In genomic region chr4:141308857-141309772, GRCm38 (mm10) we compare ENCODE assay signal across 12 mouse cellular contexts. TPM values are rescaled to one million over a fixed set of nuclear protein-coding genes. Genes with fewer than 3 reads are reported as not detected.
DNase-seq lines count a peak whose midpoint lies in the region; ATAC-seq lines count a peak whose summit lies in the region.
"Had no signal": no experiment of that assay in that cellular context is flagged by ENCODE, and none has a peak within 500 bp of the region (broad histone marks: within the 10 kb centered on the region; RNA-seq: fewer than 3 reads in every experiment).

No protein-coding gene starts in this region.

- ATAC-seq in heart, embryonic 15.5 days (replicated peaks; ENCODE audit: insufficient number of reproducible peaks, insufficient read depth, low FRiP score, low read depth): no peak
- no peak for ATAC-seq in neural tube, embryonic 12.5 days (ENCODE audit: low FRiP score, low read depth)
- ATAC-seq in limb, embryonic 12.5 days (ENCODE audit: insufficient number of reproducible peaks, insufficient read depth, low FRiP score, low TSS enrichment, low read depth): no peak

- 0 out of 2 replicates have a peak, but pooled peaks cover 6% of the 10 kb centered on the region for H3K36me3 ChIP-seq in heart, embryonic 15.5 days
- H3K36me3 ChIP-seq in neural tube, embryonic 12.5 days: no peaks in the 10 kb centered on the region
- H3K36me3 ChIP-seq in limb, embryonic 12.5 days: peaks cover 9% of the 10 kb centered on the region; the same call in 1 of the 2 replicates

- no peaks in the 10 kb centered on the region for H3K9me3 ChIP-seq in heart, embryonic 15.5 days (replicated peaks)
- H3K9me3 ChIP-seq in neural tube, embryonic 12.5 days: no peaks in the 10 kb centered on the region
- no peaks in the 10 kb centered on the region for H3K9me3 ChIP-seq in limb, embryonic 12.5 days

- no peaks in the 10 kb centered on the region for H3K27me3 ChIP-seq in heart, embryonic 15.5 days
- no peaks in the 10 kb centered on the region for H3K27me3 ChIP-seq in neural tube, embryonic 12.5 days (replicated peaks)
- peaks cover 2% of the 10 kb centered on the region; the same call in 1 of the 2 replicates for H3K27me3 ChIP-seq in limb, embryonic 12.5 days

- H3K4me2 ChIP-seq in heart, embryonic 15.5 days: peak overlapping the region; percentile 35
- H3K4me2 ChIP-seq in neural tube, embryonic 12.5 days (replicated peaks): 0 out of 2 replicates have a peak overlapping the region, but pooled peaks have one; percentile 24
- no peak overlapping the region for H3K4me2 ChIP-seq in limb, embryonic 12.5 days
- H3K4me2 ChIP-seq: hindbrain, embryonic 14.5 days had no signal

- WGBS in heart, embryonic 15.5 days: 86% methylated on average over 34 of the region's 34 CpGs
- 93% methylated on average over 34 of the region's 34 CpGs for WGBS in neural tube, embryonic 12.5 days
- 90% methylated on average over 34 of the region's 34 CpGs for WGBS in limb, embryonic 12.5 days

- no peak overlapping the region for H3K9ac ChIP-seq in heart, embryonic 15.5 days
- no peak overlapping the region for H3K9ac ChIP-seq in neural tube, embryonic 12.5 days
- H3K9ac ChIP-seq in limb, embryonic 12.5 days (replicated peaks): no peak overlapping the region
- H3K9ac ChIP-seq: hindbrain, embryonic 14.5 days had no signal

- intact Hi-C loops in heart, postnatal 14 days (cut with DNase I): no loop called here

- DNase-seq in heart, postnatal 14 days: no peak
- no peak for DNase-seq in neural tube, embryonic 10.5 days (ENCODE audit: extremely low spot score, low spot score)
- DNase-seq in spleen, adult 12 weeks (ENCODE audit: low spot score): no peak
- DNase-seq in adrenal gland, postnatal 4 days (ENCODE audit: low spot score in 2 of 2): no peak
- DNase-seq: right cerebral cortex, adult 18-20 months; thymus, postnatal 14 days had no signal

- no peak overlapping the region for H3K4me3 ChIP-seq in heart, embryonic 15.5 days
- H3K4me3 ChIP-seq in neural tube, embryonic 12.5 days: no peak overlapping the region
- no peak overlapping the region for H3K4me3 ChIP-seq in limb, embryonic 12.5 days (replicated peaks)

- H3K4me1 ChIP-seq in heart, embryonic 15.5 days (replicated peaks): peaks cover 64% of the 10 kb centered on the region
- peaks cover 50% of the 10 kb centered on the region for H3K4me1 ChIP-seq in neural tube, embryonic 12.5 days
- H3K4me1 ChIP-seq in limb, embryonic 12.5 days (replicated peaks): peaks cover 53% of the 10 kb centered on the region

- H3K27ac ChIP-seq in heart, embryonic 15.5 days: peak overlapping the region; percentile 82
- H3K27ac ChIP-seq in neural tube, embryonic 12.5 days: no peak overlapping the region
- peak overlapping the region; percentile 45; the same call in 1 of the 2 replicates for H3K27ac ChIP-seq in limb, embryonic 12.5 days
- H3K27ac ChIP-seq: hindbrain, embryonic 14.5 days had no signal

RNA-seq across cellular contexts. Expression of gene Epha2, which starts 8.1 kb away (rescaled TPM):
- 2.7 and 4.2 TPM in 2 replicates for polyA plus RNA-seq in heart, embryonic 15.5 days (2015; fragmentation: Nextera tagmentation; extraction: Ambion mirVana)
- 1 to 10 TPM; 8.0 to 8.9 TPM for total RNA-seq in heart, postnatal 14 days (2021)
- 2.7 and 3.0 TPM in 2 replicates for polyA plus RNA-seq in neural tube, embryonic 12.5 days (2016; fragmentation: Nextera tagmentation; extraction: Ambion mirVana)
- 3.1 and 3.9 TPM in 2 replicates for polyA plus RNA-seq in limb, embryonic 12.5 days (2016; fragmentation: Nextera tagmentation; extraction: Ambion mirVana)
- total RNA-seq in adrenal gland, postnatal 4 days (2021): 10 to 100 TPM; 19.0 to 21.5 TPM
- total RNA-seq: monocyte, adult 5-6 weeks had no signal

RNA-seq across cellular contexts. Expression of gene Fam131c, which starts 58.9 kb away (rescaled TPM):
- 0.53 and 0.70 TPM in 2 replicates for polyA plus RNA-seq in heart, embryonic 15.5 days (2015; fragmentation: Nextera tagmentation; extraction: Ambion mirVana)
- total RNA-seq in heart, postnatal 14 days (2021): under 1 TPM; 0.15 to 0.65 TPM
- 2.5 and 3.2 TPM in 2 replicates for polyA plus RNA-seq in neural tube, embryonic 12.5 days (2016; fragmentation: Nextera tagmentation; extraction: Ambion mirVana)
- polyA plus RNA-seq in limb, embryonic 12.5 days (2016; fragmentation: Nextera tagmentation; extraction: Ambion mirVana): 0.43 and 0.63 TPM in 2 replicates
- 1 to 10 TPM; 1.9 to 3.0 TPM for total RNA-seq in adrenal gland, postnatal 4 days (2021)
- total RNA-seq: MEL; monocyte, adult 5-6 weeks had no signal
